Mouse (Mus musculus) gastrocnemius, adult 18-20 months (tissue): ENCODE measurements around the gene Akirin1. TPM values are rescaled to one million over a fixed set of nuclear protein-coding genes. Genes with fewer than 3 reads are reported as not detected.

Source experiments
- DNase-seq: peaks from one replicate; pipeline ENCODE4 v3.0.0; 2021; ENCODE audit warnings: low spot score
- total RNA-seq, 2 experiments: library from RNA; stranded (reverse); gene quantifications; 2 replicates each; pipeline ENCODE4 v1.2.3; 2021

Akirin1 gene
- total RNA-seq, 2 experiments from 2014 or later: 22.0 to 23.3 TPM

DNA sequence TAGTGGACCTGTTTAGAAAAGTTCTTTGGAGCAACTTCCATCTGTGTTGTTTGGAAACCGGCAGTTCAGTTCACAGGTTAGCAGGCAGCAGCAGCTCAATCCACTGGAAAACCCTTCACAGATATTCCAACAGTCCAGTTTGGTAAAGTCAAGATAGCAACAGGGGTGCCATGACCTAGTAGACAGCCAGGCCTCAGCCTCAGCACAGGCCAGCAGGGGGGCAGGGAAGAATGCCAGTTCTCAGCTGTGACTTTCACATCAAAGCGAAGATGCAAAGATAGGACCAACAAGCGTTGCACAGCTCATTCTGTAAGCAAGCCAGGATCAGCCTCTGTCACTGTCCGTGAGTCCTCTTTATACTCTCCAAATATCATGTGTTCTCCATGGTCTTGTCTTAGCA lies 28.4 kb downstream of the Akirin1 start:
- no peak for DNase-seq

DNA sequence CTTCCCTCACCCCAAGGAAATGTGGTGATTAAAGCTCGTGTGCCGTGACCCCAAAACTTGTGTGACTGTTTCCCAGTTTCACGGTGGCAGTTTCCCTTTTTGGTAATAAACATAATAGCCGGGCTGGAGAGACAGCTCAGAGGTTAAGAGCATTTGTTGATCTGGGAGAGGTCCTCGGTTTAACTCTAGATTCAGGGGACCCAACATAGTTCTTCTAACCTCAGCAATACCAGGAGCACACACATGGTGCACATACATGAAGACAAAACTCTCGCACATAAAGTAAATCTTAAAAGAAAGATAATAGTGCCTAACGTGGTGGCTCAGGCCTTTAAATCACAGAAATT lies 31.7 kb downstream of the Akirin1 start:
- no peak for DNase-seq

DNA sequence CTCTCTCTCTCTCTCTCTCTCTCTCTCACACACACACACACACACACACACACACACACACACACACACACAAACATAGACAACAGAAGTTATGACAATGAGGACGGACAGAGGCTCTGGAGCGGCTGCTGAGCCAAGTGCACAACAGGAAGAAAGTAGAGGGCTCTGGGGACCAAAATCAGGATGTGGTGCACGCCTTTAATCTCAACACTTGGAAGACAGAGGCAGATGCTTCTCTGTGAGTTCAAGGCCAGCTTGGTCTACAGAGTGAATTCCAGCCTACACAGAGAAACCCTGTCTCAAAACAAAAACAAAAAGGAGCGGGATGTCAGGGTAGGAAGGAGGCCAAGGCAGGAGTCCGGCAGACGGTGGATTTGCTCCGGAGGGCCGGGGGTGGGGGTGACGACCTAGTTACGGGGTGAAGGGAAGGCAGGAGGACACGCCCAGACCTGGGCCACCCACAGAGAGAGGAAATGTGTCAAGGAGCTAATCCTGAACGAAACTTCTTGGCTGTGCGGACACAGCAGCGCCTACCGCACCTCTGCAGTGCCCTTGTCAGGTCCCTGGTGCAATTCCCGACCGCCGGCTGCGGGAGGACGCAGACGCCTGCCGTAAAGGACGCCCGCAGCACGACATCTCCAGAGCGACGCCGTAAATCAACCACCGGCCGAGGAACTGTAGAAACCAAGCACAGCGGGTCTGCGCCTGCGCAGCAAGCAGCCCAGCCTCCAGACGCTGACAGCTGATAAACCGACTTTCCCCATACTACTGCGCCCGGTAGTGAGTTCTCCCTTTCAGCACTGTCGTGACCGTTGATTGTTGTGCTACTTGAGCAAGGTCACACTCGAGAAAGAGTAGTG lies 32.3 kb downstream of the Akirin1 start, which contains the start of gene Ndufs5:
Gene Ndufs5 (minus strand): TSS at position 629 of the 860 bp plus-strand sequence.
- peak; percentile 97 for DNase-seq

DNA sequence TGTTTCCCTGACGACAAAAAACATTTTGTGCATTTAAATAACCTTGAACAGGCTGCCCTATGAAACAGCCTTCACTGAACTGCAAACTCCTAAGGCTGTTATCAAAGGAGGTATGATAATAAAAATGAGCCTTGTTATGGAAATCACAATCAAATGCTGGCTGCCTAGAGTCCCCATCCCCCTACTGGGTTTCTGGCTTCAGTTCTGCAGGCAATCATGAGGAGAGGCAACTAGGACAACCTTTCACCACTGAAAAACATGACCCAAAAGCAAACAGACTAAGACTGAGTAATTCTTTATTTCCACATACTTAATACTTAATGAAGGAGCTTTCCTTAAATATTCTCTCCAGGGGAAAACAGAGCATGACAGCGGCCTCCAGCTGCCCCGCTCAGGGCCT lies 37.7 kb downstream of the Akirin1 start:
- no peak for DNase-seq

DNA sequence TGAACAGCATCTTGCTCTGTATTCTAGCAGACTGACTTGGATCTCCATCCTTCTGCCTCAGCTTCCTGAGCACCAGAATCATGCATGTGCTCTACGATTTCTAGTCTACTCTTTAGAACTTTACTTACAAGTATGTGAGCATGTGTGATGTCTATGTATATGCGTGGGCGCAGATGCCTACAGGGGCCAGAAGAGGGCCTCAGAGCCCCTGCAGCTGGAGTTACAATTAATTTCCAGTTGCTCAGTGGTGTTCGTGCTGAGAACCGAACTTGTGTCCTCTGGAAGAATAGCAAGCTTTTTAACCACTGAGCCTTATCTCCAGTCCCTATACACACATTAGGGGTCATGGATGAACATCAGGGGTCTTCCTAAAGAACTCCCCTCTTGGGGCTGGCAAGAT lies 42.8 kb downstream of the Akirin1 start:
- no peak for DNase-seq

DNA sequence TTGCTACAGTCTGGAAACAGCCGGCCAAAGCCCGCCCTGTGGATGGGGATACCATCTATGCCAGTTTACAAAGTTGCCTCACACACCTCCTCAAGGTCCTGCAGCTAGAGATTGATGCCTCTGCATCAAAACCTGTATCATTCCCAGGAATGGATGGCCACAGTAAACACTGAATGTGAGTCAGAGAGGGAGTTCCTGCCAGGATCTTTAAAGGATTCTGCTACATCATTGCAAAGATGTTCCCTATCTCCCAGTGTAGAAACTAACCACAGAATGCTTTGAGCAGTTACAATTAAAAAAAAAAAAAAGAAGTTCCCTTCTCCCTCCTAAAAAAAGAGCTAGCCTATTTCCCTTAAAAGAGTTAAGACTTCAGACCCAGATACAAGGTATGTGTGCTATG lies 44.8 kb downstream of the Akirin1 start:
- no peak for DNase-seq

DNA sequence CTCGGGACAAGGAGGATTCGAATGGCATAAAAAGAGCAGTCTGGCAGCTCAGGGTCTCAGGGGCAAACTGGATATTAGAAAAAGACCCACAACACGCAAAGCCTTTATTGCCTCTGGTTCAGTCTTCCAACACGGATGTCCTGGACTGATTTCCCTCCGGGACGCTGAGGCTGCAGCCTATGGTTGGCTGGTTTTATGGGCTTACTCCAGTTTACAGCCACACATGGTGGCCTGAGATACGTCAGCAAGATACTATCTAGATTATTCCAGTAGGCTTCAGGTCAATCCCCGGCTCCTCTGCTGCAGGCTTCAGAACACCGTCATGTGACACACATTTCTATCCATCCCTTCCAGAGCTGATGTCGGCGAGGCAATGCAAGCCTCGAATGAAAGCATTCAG lies 56.8 kb downstream of the Akirin1 start:
- no peak for DNase-seq

DNA sequence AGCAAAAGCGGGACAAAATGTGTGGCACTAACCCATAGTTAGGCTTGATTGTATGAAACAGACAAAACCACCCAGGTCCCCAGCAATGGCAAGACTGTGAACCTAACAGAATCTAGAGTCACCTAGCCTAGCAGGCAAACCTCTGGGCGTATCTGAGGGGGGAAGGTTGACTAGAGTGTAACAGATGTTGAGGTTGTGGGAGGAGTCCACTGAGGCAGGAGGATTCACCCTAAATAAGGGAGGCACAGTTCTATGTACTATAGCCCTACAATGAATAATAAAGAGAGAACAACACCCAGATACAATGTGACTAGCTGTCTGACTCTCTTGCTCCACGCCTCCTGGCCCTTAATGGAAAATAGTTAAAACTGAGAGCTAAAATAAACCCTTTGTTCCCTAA lies 58.1 kb downstream of the Akirin1 start:
- DNase-seq: no peak

DNA sequence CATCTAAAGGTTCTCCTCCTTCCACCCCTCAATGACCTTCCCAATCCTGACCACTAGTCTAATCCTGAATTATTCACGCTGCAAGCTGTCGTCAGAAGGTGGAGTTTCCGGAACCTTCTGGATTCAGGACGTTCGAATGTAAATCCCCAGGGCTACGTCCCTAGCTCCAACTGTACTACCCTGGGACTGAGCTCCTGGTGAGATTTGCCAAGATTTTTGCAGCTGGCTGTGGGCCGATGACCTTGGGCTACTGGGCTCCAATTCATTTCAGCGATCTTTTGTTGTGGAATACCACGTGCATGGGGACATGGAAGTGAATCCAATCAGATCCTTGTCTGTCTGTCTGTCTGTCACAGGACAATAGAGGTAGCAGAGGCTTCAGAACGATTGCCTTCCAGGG lies 59.8 kb downstream of the Akirin1 start:
- DNase-seq: no peak

DNA sequence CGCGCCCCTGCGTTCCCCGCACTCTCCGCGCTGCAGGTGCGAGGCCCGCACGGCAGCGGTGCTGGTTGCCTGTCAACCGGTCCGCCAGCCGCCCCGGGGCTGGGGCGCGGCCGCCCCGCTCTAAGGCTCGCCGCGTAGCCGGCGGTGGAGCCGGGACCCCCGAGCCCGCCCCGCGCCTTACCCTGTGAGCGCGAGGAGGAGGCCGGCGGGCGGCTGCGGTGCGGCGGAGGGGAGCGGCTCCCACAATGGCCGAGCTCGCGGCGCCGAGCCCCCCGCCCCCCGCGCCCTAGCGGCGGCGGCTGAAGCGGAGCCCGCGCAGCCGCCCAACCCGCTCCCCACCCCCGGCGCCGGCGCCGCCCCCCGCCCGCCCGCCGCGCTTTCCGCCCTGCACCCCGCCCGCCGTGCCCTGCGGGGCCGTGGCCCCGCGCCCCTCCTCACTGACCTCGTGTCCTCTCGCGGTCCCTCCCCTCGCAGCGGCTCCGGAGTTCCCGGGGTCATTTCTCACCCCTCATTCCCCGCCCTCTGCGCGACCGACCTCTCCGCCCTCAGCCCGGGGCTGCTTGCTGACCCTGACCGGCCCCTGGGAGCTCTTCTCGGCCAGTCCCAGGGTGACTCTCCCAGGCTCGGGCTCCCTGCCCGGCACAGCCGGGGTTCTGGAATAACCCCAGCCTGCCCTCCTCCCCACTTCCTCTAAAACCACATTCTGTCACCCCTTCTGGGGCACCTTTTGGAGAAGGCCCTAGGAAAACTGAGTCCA lies 62.9 kb downstream of the Akirin1 start:
- peak; percentile 17 for DNase-seq

DNA sequence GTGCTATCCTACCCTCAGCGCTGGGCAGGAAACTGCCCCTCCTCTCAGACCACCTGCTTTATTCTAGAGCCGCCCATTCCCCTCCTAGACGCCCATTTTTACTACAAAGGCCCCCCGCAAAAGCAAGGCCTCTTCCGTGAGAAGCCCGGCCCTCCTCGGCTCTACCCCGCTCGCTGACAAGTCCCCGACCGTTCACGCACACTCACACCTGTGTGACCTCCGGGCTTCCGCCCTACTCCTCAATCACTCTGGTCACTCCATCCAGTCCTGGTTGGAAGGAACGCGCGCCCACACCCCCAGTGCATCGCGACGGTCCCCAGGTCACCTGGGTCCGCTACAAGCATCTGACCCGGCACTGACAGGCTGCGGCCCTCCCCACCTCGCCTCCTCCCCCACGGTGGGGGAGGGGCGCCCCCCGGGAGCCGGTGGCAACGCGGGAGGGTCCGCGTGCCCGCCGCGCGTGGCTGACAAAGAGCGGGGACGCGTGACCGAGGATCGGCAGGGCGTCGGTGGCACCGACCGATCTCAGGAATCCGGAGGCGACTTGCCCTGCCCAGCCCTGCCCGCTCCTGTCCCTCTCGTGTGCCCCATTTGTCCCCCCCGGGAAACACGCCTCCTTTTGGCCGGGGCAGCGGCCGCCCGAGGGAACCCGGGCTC lies 63.6 kb downstream of the Akirin1 start:
- DNase-seq: no peak

DNA sequence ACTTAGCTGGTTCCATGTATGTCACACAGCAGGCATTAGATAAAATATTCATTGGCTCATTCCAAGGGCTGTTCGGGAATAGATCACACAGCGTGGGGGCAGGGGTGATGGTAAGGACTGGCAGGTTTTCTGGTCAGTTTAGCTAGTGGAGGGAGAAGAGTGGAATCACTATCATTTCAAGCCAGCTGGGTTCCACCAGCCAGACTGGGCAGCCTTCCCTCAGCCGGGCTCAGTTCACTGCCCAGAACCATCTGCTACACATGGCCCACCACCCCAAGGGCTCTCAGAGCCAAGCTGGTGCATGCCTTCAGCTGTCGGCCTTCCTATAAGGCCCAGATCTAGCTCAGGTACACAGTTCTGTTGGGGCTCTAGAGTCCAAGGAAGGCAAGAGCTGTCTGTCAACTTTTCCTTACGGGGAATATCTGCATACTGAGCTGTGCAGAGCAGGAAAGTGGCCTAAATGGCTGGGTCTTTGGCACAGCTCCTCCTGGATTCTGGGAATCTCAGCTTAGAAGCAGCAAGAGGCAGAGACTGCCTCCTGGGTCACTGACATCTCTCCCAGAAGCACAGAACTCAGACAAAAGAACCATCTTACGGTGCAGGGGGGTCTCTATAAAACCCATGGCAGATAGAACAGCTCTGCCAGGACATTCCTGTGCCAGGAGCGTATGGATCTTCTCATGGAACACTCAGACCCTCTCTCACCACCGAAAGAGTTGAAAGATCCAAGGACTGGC lies 64.5 kb downstream of the Akirin1 start:
- no peak for DNase-seq

DNA sequence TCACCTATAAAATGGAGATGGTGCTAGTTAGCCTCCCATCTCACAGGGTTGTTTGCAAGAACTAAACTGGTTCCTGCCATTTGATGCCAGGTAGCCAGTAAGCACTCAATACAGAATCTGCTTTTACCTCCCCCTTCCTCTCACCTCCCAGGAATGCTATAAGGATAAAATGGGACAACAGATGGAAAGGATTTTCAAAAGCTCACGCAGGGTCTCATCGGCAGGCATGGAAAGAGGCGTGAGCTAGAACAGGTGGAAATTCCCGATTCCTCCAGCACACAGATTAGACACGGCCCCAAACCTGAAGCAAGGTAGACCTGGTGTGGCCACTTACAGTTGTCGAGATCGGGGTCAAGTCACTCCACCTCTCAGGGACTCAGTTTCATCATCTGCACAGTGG lies 65.1 kb downstream of the Akirin1 start:
- DNase-seq: no peak

Other genes starting within 250 kb of the Akirin1 start
- 10 to 100 TPM; 49.0 to 55.4 TPM for gene Macf1, start 66.0 kb downstream of the Akirin1 start, total RNA-seq
- 100 to 1,000 TPM; 270 to 291 TPM for gene Ndufs5, start 32.1 kb downstream of the Akirin1 start, total RNA-seq
- not detected for gene Rhbdl2, start 37.5 kb upstream of the Akirin1 start, total RNA-seq
- not detected for gene 4933427I04Rik, start 109.3 kb upstream of the Akirin1 start, total RNA-seq
- gene Mycbp, start 154.5 kb upstream of the Akirin1 start, total RNA-seq: 10 to 100 TPM; 17.9 to 19.5 TPM
- gene Rragc, start 167.1 kb upstream of the Akirin1 start, total RNA-seq: 10 to 100 TPM; 18.7 to 23.1 TPM
- not detected for gene 4930535I16Rik, start 167.7 kb upstream of the Akirin1 start, total RNA-seq